Mouse (Mus musculus) sigmoid colon, adult 10 weeks (tissue): Measurements from ENCODE around the gene Kctd21. TPM values are rescaled to one million over a fixed set of nuclear protein-coding genes. Genes with fewer than 3 reads are reported as not detected.

Source experiments
- polyA plus RNA-seq: library from polyadenylated mRNA; stranded (reverse); fragments of 350-450 nt; fragmentation: Illumina TruSeq; extraction: RNeasy Lipid Tissue Mini Kit (QIAGEN cat#74804); gene quantifications from one replicate; pipeline ENCODE4 v1.2.3, GENCODE M21; 2014; ENCODE audit warnings: low read depth, low replicate concordance

The Kctd21 gene
- polyA plus RNA-seq, result 6.2 TPM

DNA sequence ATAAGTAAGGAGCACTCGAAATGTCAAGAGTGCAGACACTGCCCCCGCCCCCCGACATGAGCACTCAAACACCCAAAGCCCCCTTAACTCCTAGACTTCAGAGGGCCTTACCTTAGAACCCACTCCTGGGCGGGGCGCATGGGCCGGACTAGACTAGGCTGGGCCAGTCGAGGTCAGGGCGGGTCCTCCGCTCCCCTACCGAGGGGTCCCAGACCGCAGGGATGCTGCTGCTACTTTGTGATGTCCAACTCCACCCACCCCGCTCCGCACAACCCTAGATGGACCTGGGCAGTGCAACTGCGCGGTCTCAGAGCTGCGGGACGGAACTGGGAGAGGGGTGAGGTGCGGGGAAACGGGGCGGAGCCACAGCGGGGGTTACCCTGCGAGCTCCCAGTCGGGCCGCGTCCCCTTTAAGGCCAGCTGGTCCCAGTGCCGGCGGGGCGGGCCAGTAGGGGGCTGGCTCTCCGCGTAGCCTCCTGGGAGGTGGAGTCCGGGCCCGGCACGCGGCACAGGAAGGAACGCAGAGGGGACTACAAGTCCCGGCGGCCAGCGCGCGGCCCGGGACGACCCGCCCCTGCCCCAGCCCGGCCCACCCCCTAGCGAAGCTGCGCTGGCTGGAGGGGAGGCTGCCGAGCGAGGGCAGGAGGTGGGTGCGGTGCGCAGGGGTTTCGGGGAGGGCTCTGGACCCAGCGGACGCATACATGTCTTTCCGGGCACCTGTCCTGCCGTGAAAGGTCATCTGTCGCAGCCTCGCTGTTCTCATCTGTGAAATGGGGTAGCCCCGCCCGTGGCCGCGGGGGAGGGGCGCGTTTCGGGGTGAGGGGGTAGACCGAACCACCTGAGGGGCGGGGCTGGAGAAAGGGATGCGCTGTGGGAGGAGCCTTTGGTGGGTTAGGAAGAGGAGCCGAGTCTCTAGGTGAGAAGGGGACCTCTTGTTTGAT lies at the start of gene Kctd21, which contains the start of gene Usp35:
Gene Kctd21, plus strand, starts transcription at position 602 of the 941 bp plus-strand sequence.
Gene Usp35, minus strand, starts transcription at position 295 of the 941 bp plus-strand sequence.

Other genes with a start within 250 kb of the Kctd21 start
- gene Usp35, start 307 bp upstream of the Kctd21 start, polyA plus RNA-seq, result 0.69 TPM
- 19.0 TPM for gene Alg8, start 39.3 kb downstream of the Kctd21 start, polyA plus RNA-seq
- gene Ndufc2, start 67.7 kb downstream of the Kctd21 start, polyA plus RNA-seq, result 262 TPM
- gene Thrsp, start 85.4 kb downstream of the Kctd21 start, polyA plus RNA-seq, result 2.0 TPM
- 33.9 TPM for gene Kctd14, start 119.0 kb downstream of the Kctd21 start, polyA plus RNA-seq
- 58.8 TPM for gene Ints4, start 148.6 kb downstream of the Kctd21 start, polyA plus RNA-seq
- 24.4 TPM for gene Aamdc, start 247.2 kb downstream of the Kctd21 start, polyA plus RNA-seq
- gene Rsf1, start 247.6 kb downstream of the Kctd21 start, polyA plus RNA-seq, result 29.8 TPM